Mouse (Mus musculus): ENCODE measurements around the gene Pgpep1. TPM values are rescaled to one million over a fixed set of nuclear protein-coding genes. Genes with fewer than 3 reads are reported as not detected.

The Pgpep1 gene
- total and polyA plus RNA-seq, 3 experiments: 12.3 to 30.0 (median 22.9) TPM

DNA sequence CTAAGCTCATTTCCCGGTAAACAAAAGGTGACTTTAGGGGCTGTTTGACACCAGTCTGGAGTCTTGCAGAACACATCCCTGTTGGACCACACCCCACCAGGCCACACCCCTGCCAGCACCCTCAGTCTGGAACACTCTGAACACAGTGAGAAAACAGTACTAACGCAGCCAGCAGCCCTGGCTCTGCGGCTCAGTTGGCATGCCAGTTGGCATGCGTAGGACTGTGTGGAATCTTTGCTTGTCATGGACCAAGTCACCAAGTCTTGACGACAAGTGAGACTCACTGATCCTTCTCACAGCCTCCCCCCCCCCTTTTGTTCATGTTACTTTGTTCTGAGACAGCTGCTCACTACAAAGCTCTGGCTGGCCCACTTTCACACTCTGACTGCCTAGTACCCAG is 6.9 kb upstream of the Pgpep1 start:
- Histone ChIP-seq H3K4me2 (ENCODE audit: insufficient read depth, low read depth, poor library complexity, severe bottlenecking) (no peak overlapping the region), H3K4me3 (replicated peaks in 1 of 3; ENCODE audit: low read depth in 2 of 3, low read length in 2 of 3, poor library complexity in 1 of 3) (no peak overlapping the region), H3K9me3 (replicated peaks; ENCODE audit: low read length) (peaks cover 4% of the 10 kb centered on the region), H3K27ac (ENCODE audit: insufficient read depth, low read depth) (no peak overlapping the region), H3K27me3 (replicated peaks) (peaks cover 1% of the 10 kb centered on the region), H3K4me1 (ENCODE audit: control insufficient read depth in 1 of 2, insufficient read depth in 2 of 2) (peaks cover 0 to 15% of the 10 kb centered on the region in 2 experiments; a peak in 2 of 4 replicates), H3K36me3 (replicated peaks in 1 of 2; ENCODE audit: control insufficient read depth in 1 of 2, insufficient read depth in 1 of 2, low read length in 1 of 2) (no peaks in the 10 kb centered on the region), H3K9ac (ENCODE audit: insufficient read depth, low read depth) (no peak overlapping the region), H3K79me2 (replicated peaks; ENCODE audit: control insufficient read depth, extremely low read depth, insufficient read depth, poor library complexity, severe bottlenecking) (no peaks in the 10 kb centered on the region)
- dilution Hi-C loops (cut with MboI; ENCODE audit: extremely low pct_ligation_motif_present, extremely low pct_unique_long_range_greater_than_20kb, low sequenced_read_pairs) (no loop called here), in situ Hi-C loops (cut with MboI; ENCODE audit: low pct_ligation_motif_present, low pct_unique_long_range_greater_than_20kb, low sequenced_read_pairs) (loop anchor here (10.0 kb wide), 1 partner anchor 48 kb away; the partner anchor contains the start of gene Gm3336)
- TF ChIP-seq BHLHE40 (IDR thresholded peaks at IDR 0.05; ENCODE audit: low read depth, low read length): no peak
- TF ChIP-seq CTCF (conservative IDR thresholded peaks at IDR 0.05 in 1 of 2, IDR thresholded peaks at IDR 0.05 in 1 of 2; ENCODE audit: low read depth in 2 of 2, low read length in 2 of 2): no peak
- TF ChIP-seq ZC3H11A (IDR thresholded peaks at IDR 0.05; ENCODE audit: low read depth, low read length): no peak
- TF ChIP-seq MYC (IDR thresholded peaks at IDR 0.05; ENCODE audit: low read depth, low read length): no peak
- no peak for TF ChIP-seq KAT2A (IDR thresholded peaks at IDR 0.05; ENCODE audit: insufficient replicate concordance, low read length)
- no peak for TF ChIP-seq HCFC1 (IDR thresholded peaks at IDR 0.05; ENCODE audit: low read depth, low read length)
- TF ChIP-seq ELF1 (IDR thresholded peaks at IDR 0.05; ENCODE audit: low read depth, low read length): no peak
- DNase-seq (ENCODE audit: extremely low read depth): no peak

- no peak for DNase-seq (ENCODE audit: extremely low read depth)
- no peaks in the 10 kb centered on the region for H3K79me2 ChIP-seq (replicated peaks; ENCODE audit: control insufficient read depth, extremely low read depth, insufficient read depth, poor library complexity, severe bottlenecking)
- peaks cover under 1 to 23% of the 10 kb centered on the region in 2 experiments; a peak in 3 of 4 replicates for H3K4me1 ChIP-seq (ENCODE audit: control insufficient read depth in 1 of 2, insufficient read depth in 2 of 2)
- H3K27ac ChIP-seq (ENCODE audit: insufficient read depth, low read depth): no peak overlapping the region
- H3K4me2 ChIP-seq (ENCODE audit: insufficient read depth, low read depth, poor library complexity, severe bottlenecking): no peak overlapping the region
- in situ Hi-C loops (cut with MboI; ENCODE audit: low pct_ligation_motif_present, low pct_unique_long_range_greater_than_20kb, low sequenced_read_pairs) (loop anchor here (10.0 kb wide), 1 partner anchor 49 kb away; the partner anchor contains the start of gene Gm3336), dilution Hi-C loops (cut with MboI; ENCODE audit: extremely low pct_ligation_motif_present, extremely low pct_unique_long_range_greater_than_20kb, low sequenced_read_pairs) (no loop called here)
- peaks cover 4% of the 10 kb centered on the region for H3K9me3 ChIP-seq (replicated peaks; ENCODE audit: low read length)
- H3K9ac ChIP-seq (ENCODE audit: insufficient read depth, low read depth): no peak overlapping the region
- no peak overlapping the region for H3K4me3 ChIP-seq (replicated peaks in 1 of 3; ENCODE audit: low read depth in 2 of 3, low read length in 2 of 3, poor library complexity in 1 of 3)
- TF ChIP-seq BHLHE40 (IDR thresholded peaks at IDR 0.05; ENCODE audit: low read depth, low read length) (no peak), E2F4 (IDR thresholded peaks at IDR 0.05; ENCODE audit: insufficient replicate concordance, low read depth, low read length) (no peak), ZMIZ1 (IDR thresholded peaks at IDR 0.05; ENCODE audit: low read depth, low read length) (no peak), TBP (conservative IDR thresholded peaks at IDR 0.05; ENCODE audit: low read depth, low read length) (no peak), POLR2AphosphoS2 (IDR thresholded peaks at IDR 0.05; ENCODE audit: low read depth, low read length) (no peak), MAFK (IDR thresholded peaks at IDR 0.05; ENCODE audit: insufficient replicate concordance, low read length) (no peak), USF1 (IDR thresholded peaks at IDR 0.05; ENCODE audit: low read depth, low read length) (no peak), EP300 (IDR thresholded peaks at IDR 0.05; ENCODE audit: low read length) (no peak), SIN3A (IDR thresholded peaks at IDR 0.05; ENCODE audit: low read length) (no peak), NRF1 (IDR thresholded peaks at IDR 0.05; ENCODE audit: low read depth, low read length) (no peak), ELF1 (IDR thresholded peaks at IDR 0.05; ENCODE audit: low read depth, low read length) (no peak), GABPA (IDR thresholded peaks at IDR 0.05; ENCODE audit: insufficient replicate concordance, low read depth, low read length) (no peak), USF2 (conservative IDR thresholded peaks at IDR 0.05; ENCODE audit: low read depth, low read length) (no peak)
- no peaks in the 10 kb centered on the region for H3K36me3 ChIP-seq (replicated peaks in 1 of 2; ENCODE audit: control insufficient read depth in 1 of 2, insufficient read depth in 1 of 2, low read length in 1 of 2)
- H3K27me3 ChIP-seq (replicated peaks): peaks cover 1% of the 10 kb centered on the region
Observed at GRCm38 (mm10) chr8:70665599-70665998, 5.4 kb upstream of the Pgpep1 start.
